Mouse (Mus musculus) brain, embryonic 14.5 days (tissue): ENCODE measurements around the gene Dhx36.

Source experiments
- CTCF ChIP-seq: fragments of 200-500 bp; IDR thresholded peaks from 2 replicates; pipeline ENCODE4 v1.5.1; 2012; ENCODE audit warnings: inconsistent platforms, mild to moderate bottlenecking, moderate library complexity, borderline replicate concordance; ENCODE audit not compliant: insufficient read depth, insufficient read length; ENCODE audit errors: extremely low read depth
- POLR2A ChIP-seq: fragments of 200-500 bp; IDR thresholded peaks from 2 replicates; pipeline ENCODE4 v1.6.1; 2012; ENCODE audit warnings: mild to moderate bottlenecking, inconsistent platforms, borderline replicate concordance; ENCODE audit not compliant: poor library complexity, insufficient read depth, insufficient read length, severe bottlenecking; ENCODE audit errors: extremely low read depth

DNA sequence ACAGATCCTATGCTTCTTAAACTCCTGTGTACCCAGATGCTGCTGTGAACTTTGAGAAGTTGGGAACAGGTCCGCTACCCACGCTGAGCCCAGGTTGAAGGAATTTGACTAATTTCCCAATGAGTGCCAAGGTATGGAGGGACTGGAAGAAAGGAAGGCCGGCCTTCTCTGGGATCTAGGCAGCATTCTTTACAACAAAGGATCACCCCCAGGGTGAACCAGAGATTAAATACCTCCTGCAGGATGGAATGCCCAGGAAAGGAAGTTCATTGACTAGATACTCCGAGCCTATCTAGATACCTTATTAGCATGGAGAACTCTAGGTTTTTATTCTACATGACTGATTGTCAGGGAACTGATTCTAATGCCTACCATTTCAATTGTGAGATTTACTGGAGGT is 53.8 kb downstream of the Dhx36 start:
- TF ChIP-seq CTCF, result no peak
- no peak for TF ChIP-seq POLR2A
